Mouse (Mus musculus): ENCODE measurements around the gene Ccna2. TPM values are rescaled to one million over a fixed set of nuclear protein-coding genes. Genes with fewer than 3 reads are reported as not detected.

The Ccna2 gene
- total RNA-seq, 2 experiments from 2014 or later, result 704 to 816 TPM

GRCm38 (mm10) chr3:36537701-36538470 lies 34.1 kb downstream of the Ccna2 start:
- no peak for ATAC-seq (replicated peaks; ENCODE audit: low FRiP score, poor library complexity, severe bottlenecking)

- ATAC-seq (replicated peaks; ENCODE audit: low FRiP score, poor library complexity, severe bottlenecking), result no peak
These were observed 35.9 kb downstream of the Ccna2 start for GRCm38 (mm10) chr3:36536041-36536440.

DNA sequence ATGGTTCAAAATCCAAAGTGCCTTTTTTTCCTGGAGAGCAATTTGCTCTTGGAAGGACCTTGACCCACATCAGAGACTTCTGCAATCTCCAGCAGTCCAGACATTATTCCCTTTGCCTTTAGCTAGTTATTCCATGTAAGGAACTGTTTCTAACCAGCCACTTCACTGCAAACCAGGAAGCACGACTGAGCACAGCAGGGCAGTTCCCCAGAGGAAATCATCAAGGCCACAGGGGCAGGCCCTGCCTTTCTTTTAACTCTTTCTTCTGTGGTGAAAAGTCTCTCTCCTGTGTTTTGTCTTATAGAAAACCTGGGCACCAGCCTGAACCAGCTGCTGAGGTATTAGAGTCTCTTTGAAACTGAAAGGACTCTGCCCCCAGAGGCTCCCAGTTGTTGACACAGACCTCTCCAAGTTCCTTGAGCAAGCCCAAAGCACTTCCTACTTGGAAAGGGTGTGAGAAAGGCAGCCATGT lies 38.7 kb downstream of the Ccna2 start:
- no peak for ATAC-seq (replicated peaks; ENCODE audit: low FRiP score, poor library complexity, severe bottlenecking)

DNA sequence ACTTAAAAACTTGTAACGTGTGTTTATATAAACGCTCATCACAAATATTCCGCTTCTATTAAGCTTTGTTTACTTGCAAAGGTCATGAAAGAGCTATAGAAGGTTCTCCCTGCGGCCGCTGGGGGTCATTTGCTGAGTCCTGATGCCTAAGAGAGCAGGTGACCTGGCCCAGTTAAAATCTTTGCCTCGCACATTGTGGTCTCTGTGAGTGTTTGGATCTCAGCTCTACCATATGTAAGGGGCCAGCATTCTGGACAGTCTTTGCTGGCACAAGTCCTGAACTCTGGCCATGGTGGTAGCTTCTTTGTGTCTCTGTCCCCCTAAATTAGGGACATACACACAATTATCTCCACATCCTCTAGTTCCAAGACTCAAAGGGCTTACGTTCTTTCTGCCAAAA lies 39.2 kb downstream of the Ccna2 start:
- no peak for ATAC-seq (replicated peaks; ENCODE audit: low FRiP score, poor library complexity, severe bottlenecking)

GRCm38 (mm10) chr3:36531979-36532542 lies 39.9 kb downstream of the Ccna2 start:
- ATAC-seq (replicated peaks; ENCODE audit: low FRiP score, poor library complexity, severe bottlenecking), result no peak

DNA sequence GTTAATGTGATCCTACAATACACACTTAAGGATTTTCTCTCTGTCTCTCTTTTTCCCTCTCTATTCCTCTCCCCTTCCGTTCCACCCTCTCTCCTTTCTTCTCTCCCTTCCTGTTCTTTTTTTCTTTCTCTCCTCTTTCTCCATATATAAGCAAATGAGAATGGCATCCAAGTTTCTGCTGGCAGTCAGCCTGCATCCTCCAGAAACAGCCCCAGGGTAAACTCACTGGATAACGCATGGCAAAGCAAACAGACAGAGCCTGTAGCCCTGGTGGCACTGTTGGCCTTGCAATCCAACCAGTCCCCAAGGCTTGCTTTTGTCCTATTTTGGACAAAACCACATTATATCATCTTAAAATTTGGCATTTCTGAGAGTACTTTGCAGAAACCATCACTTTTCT lies 40.7 kb downstream of the Ccna2 start:
- no peak for ATAC-seq (replicated peaks; ENCODE audit: low FRiP score, poor library complexity, severe bottlenecking)

GRCm38 (mm10) chr3:36530781-36531180 lies 41.2 kb downstream of the Ccna2 start:
- no peak for ATAC-seq (replicated peaks; ENCODE audit: low FRiP score, poor library complexity, severe bottlenecking)

DNA sequence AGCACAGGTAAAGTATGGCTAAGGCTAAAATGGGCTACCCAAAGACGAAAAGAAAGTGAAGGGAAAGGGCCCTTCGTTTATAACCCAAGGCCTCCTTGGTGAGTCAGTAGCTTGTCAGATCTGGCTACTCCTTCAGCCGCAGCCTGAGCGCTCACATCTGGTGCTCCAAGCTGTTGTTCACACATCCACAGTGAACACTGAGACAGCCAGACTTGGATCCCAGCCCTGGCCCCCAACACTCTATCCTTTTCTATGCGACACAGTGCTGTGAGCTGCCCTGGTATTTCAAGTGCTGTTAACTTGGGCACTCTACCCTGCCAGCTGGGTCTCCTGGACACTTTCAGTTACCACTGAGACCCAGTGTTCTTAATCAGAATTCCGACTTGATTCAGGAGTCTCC lies 41.6 kb downstream of the Ccna2 start:
- no peak for ATAC-seq (replicated peaks; ENCODE audit: low FRiP score, poor library complexity, severe bottlenecking)

DNA sequence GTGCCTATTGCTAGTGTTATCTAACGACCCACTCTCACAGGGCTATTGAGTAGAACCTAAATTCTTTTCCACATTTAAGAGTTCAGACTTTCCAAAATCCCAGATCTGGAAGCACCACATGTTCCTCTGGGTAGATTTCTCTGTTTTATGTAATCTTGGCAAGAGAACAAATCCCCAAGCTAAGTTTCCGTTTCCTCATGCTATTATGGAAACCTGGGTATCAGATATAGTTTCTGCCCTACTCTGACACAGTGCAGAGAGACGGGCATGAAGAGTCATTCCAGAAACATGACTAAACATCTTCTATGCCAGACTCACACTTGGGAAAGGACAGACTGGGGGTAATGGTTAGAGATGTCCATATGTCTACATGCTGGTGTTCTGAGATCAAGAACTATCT lies 47.5 kb downstream of the Ccna2 start:
- no peak for ATAC-seq (replicated peaks; ENCODE audit: low FRiP score, poor library complexity, severe bottlenecking)

DNA sequence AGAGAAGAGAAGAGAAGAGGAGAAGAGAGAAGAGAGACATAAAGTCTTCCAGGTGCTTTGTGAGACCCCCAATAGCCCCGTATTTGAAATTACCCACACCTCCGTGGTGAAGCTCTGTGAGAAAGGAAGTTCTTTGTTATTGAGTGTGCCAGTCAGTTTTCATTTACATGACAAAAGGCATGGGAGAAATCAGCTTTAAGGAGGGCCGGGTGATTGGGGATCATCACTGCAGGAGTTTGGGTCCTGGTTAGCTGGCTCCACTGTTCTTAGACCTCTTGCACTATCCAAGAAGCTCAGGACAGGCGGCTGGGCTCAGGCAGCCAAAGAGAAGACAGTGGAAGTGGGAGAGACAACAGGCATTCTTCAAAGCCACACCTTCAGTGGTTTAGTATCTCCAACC lies 49.8 kb downstream of the Ccna2 start:
- ATAC-seq (replicated peaks; ENCODE audit: low FRiP score, poor library complexity, severe bottlenecking), result no peak

GRCm38 (mm10) chr3:36521073-36522060 lies 50.6 kb downstream of the Ccna2 start, which contains the start of gene Gm11549:
Gene Gm11549 (minus strand): TSS chr3:36521813.
- ATAC-seq (replicated peaks; ENCODE audit: low FRiP score, poor library complexity, severe bottlenecking), result no peak

- ATAC-seq (replicated peaks; ENCODE audit: low FRiP score, poor library complexity, severe bottlenecking), result no peak
These were observed 55.8 kb downstream of the Ccna2 start for GRCm38 (mm10) chr3:36516196-36516595.

Other genes starting within 250 kb of the Ccna2 start
- gene Anxa5, start 96.3 kb downstream of the Ccna2 start, total RNA-seq (2015; ENCODE audit: low replicate concordance), result 47.2 and 66.2 TPM in 2 replicates
- 26.8 and 26.9 TPM in 2 replicates for gene Anxa5, start 96.3 kb downstream of the Ccna2 start, total RNA-seq (2017; ENCODE audit: low replicate concordance)
- gene 1810062G17Rik, start 96.2 kb downstream of the Ccna2 start, total RNA-seq (2015; ENCODE audit: low replicate concordance), result not detected in 2 replicates
- not detected in 2 replicates for gene 1810062G17Rik, start 96.2 kb downstream of the Ccna2 start, total RNA-seq (2017; ENCODE audit: low replicate concordance)
- not detected in 2 replicates for gene Gm11549, start 50.3 kb downstream of the Ccna2 start, total RNA-seq (2015; ENCODE audit: low replicate concordance)
- gene Gm11549, start 50.3 kb downstream of the Ccna2 start, total RNA-seq (2017; ENCODE audit: low replicate concordance), result not detected in 2 replicates
- gene Exosc9, start 19.5 kb downstream of the Ccna2 start, total RNA-seq (2015; ENCODE audit: low replicate concordance), result 33.5 and 45.4 TPM in 2 replicates
- gene Exosc9, start 19.5 kb downstream of the Ccna2 start, total RNA-seq (2017; ENCODE audit: low replicate concordance), result 25.8 and 101 TPM in 2 replicates
- gene Bbs7, start 41.3 kb upstream of the Ccna2 start, total RNA-seq (2015; ENCODE audit: low replicate concordance), result 0.72 TPM in 1 of 2 replicates, not detected in the other
- gene Bbs7, start 41.3 kb upstream of the Ccna2 start, total RNA-seq (2017; ENCODE audit: low replicate concordance), result 1.2 and 3.2 TPM in 2 replicates
- gene Trpc3, start 118.0 kb upstream of the Ccna2 start, total RNA-seq (2015; ENCODE audit: low replicate concordance), result not detected in 2 replicates
- not detected in 2 replicates for gene Trpc3, start 118.0 kb upstream of the Ccna2 start, total RNA-seq (2017; ENCODE audit: low replicate concordance)

All from erythroid progenitor cell, adult 5-6 weeks (primary cell).